30 mouse cellular contexts compared by ENCODE assay signal in genomic region chr1:83084790-83085189, GRCm38 (mm10). TPM values are rescaled to one million over a fixed set of nuclear protein-coding genes. Genes with fewer than 3 reads are reported as not detected.
DNase-seq lines count a peak whose midpoint lies in the region; ATAC-seq and TF ChIP-seq lines count a peak whose summit lies in the region.
"Had no signal": no experiment of that assay in that cellular context is flagged by ENCODE, and none has a peak within 500 bp of the region (broad histone marks: within the 10 kb centered on the region; RNA-seq: fewer than 3 reads in every experiment).

No protein-coding gene starts in this region.

- no peak overlapping the region for H3K9ac ChIP-seq in kidney, embryonic 15.5 days
- no peak overlapping the region for H3K9ac ChIP-seq in kidney, embryonic 14.5 days (ENCODE audit: low read depth, low read length)
- no peak overlapping the region for H3K9ac ChIP-seq in lung, postnatal 0 days (replicated peaks; ENCODE audit: low read depth)
- H3K9ac ChIP-seq in intestine, embryonic 16.5 days (ENCODE audit: low read depth, low read length), result no peak overlapping the region
- H3K9ac ChIP-seq in hindbrain, embryonic 14.5 days, result no peak overlapping the region
- H3K9ac ChIP-seq: limb, embryonic 12.5 days; liver, embryonic 15.5 days; neural tube, embryonic 12.5 days had no signal

- H3K4me3 ChIP-seq in kidney, embryonic 15.5 days (replicated peaks), result no peak overlapping the region
- H3K4me3 ChIP-seq in kidney, embryonic 14.5 days (ENCODE audit: low read length), result no peak overlapping the region
- H3K4me3 ChIP-seq in lung, postnatal 0 days (ENCODE audit: low read depth, low read length), result no peak overlapping the region
- no peak overlapping the region for H3K4me3 ChIP-seq in intestine, embryonic 16.5 days (ENCODE audit: low read length)
- H3K4me3 ChIP-seq in hindbrain, embryonic 14.5 days (replicated peaks; ENCODE audit: low read length), result no peak overlapping the region
- H3K4me3 ChIP-seq: hindbrain, embryonic 10.5 days; left cerebral cortex, adult 2 months; limb, embryonic 12.5 days; liver, embryonic 15.5 days; neural tube, embryonic 12.5 days had no signal

- H3K4me1 ChIP-seq in kidney, embryonic 15.5 days, result no peaks in the 10 kb centered on the region
- no peaks in the 10 kb centered on the region for H3K4me1 ChIP-seq in kidney, embryonic 14.5 days (ENCODE audit: control insufficient read depth, insufficient read depth, low read length)
- H3K4me1 ChIP-seq in lung, postnatal 0 days (ENCODE audit: insufficient read depth, low read depth, low read length), result no peaks in the 10 kb centered on the region
- H3K4me1 ChIP-seq in intestine, embryonic 16.5 days (ENCODE audit: control insufficient read depth, insufficient read depth, low read length), result no peaks in the 10 kb centered on the region
- H3K4me1 ChIP-seq in hindbrain, embryonic 14.5 days (replicated peaks; ENCODE audit: control insufficient read depth, insufficient read depth, low read length), result no peaks in the 10 kb centered on the region
- H3K4me1 ChIP-seq: hindbrain, embryonic 10.5 days; liver, embryonic 15.5 days; neural tube, embryonic 12.5 days had no signal

- H3K27me3 ChIP-seq in kidney, embryonic 15.5 days, result no peaks in the 10 kb centered on the region
- H3K27me3 ChIP-seq in kidney, embryonic 14.5 days (ENCODE audit: control insufficient read depth, insufficient read depth, low read length), result no peaks in the 10 kb centered on the region
- no peaks in the 10 kb centered on the region for H3K27me3 ChIP-seq in lung, postnatal 0 days (replicated peaks; ENCODE audit: insufficient read depth, low read length)
- H3K27me3 ChIP-seq in intestine, embryonic 16.5 days (replicated peaks; ENCODE audit: control insufficient read depth, insufficient read depth, low read length), result no peaks in the 10 kb centered on the region
- no peaks in the 10 kb centered on the region for H3K27me3 ChIP-seq in hindbrain, embryonic 14.5 days (ENCODE audit: control insufficient read depth, insufficient read depth, low read length)
- H3K27me3 ChIP-seq: limb, embryonic 12.5 days; liver, embryonic 15.5 days; neural tube, embryonic 12.5 days had no signal

- TF ChIP-seq EP300 in lung, postnatal 0 days (IDR thresholded peaks at IDR 0.05), result no peak; the same call in 1 of the 2 replicates

- no peaks in the 10 kb centered on the region for H3K9me3 ChIP-seq in kidney, embryonic 15.5 days (replicated peaks)
- H3K9me3 ChIP-seq in kidney, embryonic 14.5 days (ENCODE audit: control insufficient read depth, low read length), result no peaks in the 10 kb centered on the region
- no peaks in the 10 kb centered on the region for H3K9me3 ChIP-seq in lung, postnatal 0 days (ENCODE audit: low read length)
- H3K9me3 ChIP-seq in intestine, embryonic 16.5 days (ENCODE audit: control insufficient read depth, low read length), result no peaks in the 10 kb centered on the region
- H3K9me3 ChIP-seq in hindbrain, embryonic 14.5 days (ENCODE audit: control insufficient read depth, low read length), result no peaks in the 10 kb centered on the region
- H3K9me3 ChIP-seq: hindbrain, embryonic 10.5 days; limb, embryonic 12.5 days; liver, embryonic 15.5 days; neural tube, embryonic 12.5 days had no signal

- WGBS in kidney, embryonic 15.5 days, result 70% methylated on average over 2 of the region's 2 CpGs
- 68% methylated on average over 2 of the region's 2 CpGs for WGBS in kidney, embryonic 14.5 days
- 48% methylated on average over 2 of the region's 2 CpGs for WGBS in lung, postnatal 0 days
- 56% methylated on average over 2 of the region's 2 CpGs for WGBS in intestine, embryonic 16.5 days
- 93% methylated on average over 2 of the region's 2 CpGs for WGBS in hindbrain, embryonic 14.5 days

- TF ChIP-seq CTCF in lung, postnatal 0 days (IDR thresholded peaks at IDR 0.05), result no peak

- no peak overlapping the region for H3K4me2 ChIP-seq in kidney, embryonic 15.5 days
- no peak overlapping the region for H3K4me2 ChIP-seq in kidney, embryonic 14.5 days (replicated peaks; ENCODE audit: low read depth, low read length)
- no peak overlapping the region for H3K4me2 ChIP-seq in lung, postnatal 0 days (replicated peaks; ENCODE audit: low read depth, low read length)
- H3K4me2 ChIP-seq in intestine, embryonic 16.5 days (ENCODE audit: low read depth, low read length), result no peak overlapping the region
- no peak overlapping the region for H3K4me2 ChIP-seq in hindbrain, embryonic 14.5 days (replicated peaks)
- H3K4me2 ChIP-seq: limb, embryonic 12.5 days; liver, embryonic 15.5 days; neural tube, embryonic 12.5 days had no signal

- peak; percentile 72 for DNase-seq in lung, postnatal 0 days (ENCODE audit: low spot score)
- no peak for DNase-seq in lung, adult 18-20 months
- DNase-seq in spleen, postnatal 36 days (ENCODE audit: low spot score in 2 of 2), result no peak
- DNase-seq in hindbrain, embryonic 14.5 days (ENCODE audit: low spot score), result no peak
- DNase-seq: adrenal gland, postnatal 14 days; cerebellum, adult 11 months; cerebellum, adult 9-10 months; cerebellum, postnatal 36 days; gastrocnemius, postnatal 14 days; heart, postnatal 14 days; kidney, adult 11 months; kidney, postnatal 14 days; right cerebral cortex, postnatal 4 days; thymus, adult 18-20 months; thymus, postnatal 25 days had no signal

- peak; percentile 71 for ATAC-seq in kidney, embryonic 15.5 days (replicated peaks; ENCODE audit: low FRiP score)
- no peak for ATAC-seq in kidney, embryonic 14.5 days (ENCODE audit: low FRiP score, low TSS enrichment)
- peak; percentile 50 for ATAC-seq in lung, postnatal 0 days
- ATAC-seq in intestine, embryonic 16.5 days, result peak; percentile 76
- no peak for ATAC-seq in hindbrain, embryonic 14.5 days (ENCODE audit: low FRiP score)
- ATAC-seq: forebrain, embryonic 14.5 days; hindbrain, embryonic 16.5 days; midbrain, embryonic 16.5 days had no signal

- no peak overlapping the region for H3K27ac ChIP-seq in kidney, embryonic 15.5 days
- no peak overlapping the region for H3K27ac ChIP-seq in kidney, embryonic 14.5 days (ENCODE audit: low read depth, low read length)
- no peak overlapping the region for H3K27ac ChIP-seq in lung, postnatal 0 days (ENCODE audit: low read length)
- no peak overlapping the region for H3K27ac ChIP-seq in intestine, embryonic 16.5 days (ENCODE audit: low read length)
- no peak overlapping the region for H3K27ac ChIP-seq in hindbrain, embryonic 14.5 days
- H3K27ac ChIP-seq: hindbrain, embryonic 10.5 days; left cerebral cortex, adult 2 months; limb, embryonic 12.5 days; liver, embryonic 15.5 days; neural tube, embryonic 12.5 days had no signal

- H3K36me3 ChIP-seq in kidney, embryonic 15.5 days, result no peaks in the 10 kb centered on the region
- no peaks in the 10 kb centered on the region for H3K36me3 ChIP-seq in kidney, embryonic 14.5 days (ENCODE audit: control insufficient read depth, insufficient read depth, low read length)
- H3K36me3 ChIP-seq in lung, postnatal 0 days (ENCODE audit: insufficient read depth, low read length), result no peaks in the 10 kb centered on the region
- H3K36me3 ChIP-seq in intestine, embryonic 16.5 days (ENCODE audit: control insufficient read depth, insufficient read depth, low read length), result no peaks in the 10 kb centered on the region
- no peaks in the 10 kb centered on the region for H3K36me3 ChIP-seq in hindbrain, embryonic 14.5 days (replicated peaks; ENCODE audit: control insufficient read depth, insufficient read depth)
- H3K36me3 ChIP-seq: hindbrain, embryonic 10.5 days; limb, embryonic 12.5 days; liver, embryonic 15.5 days; neural tube, embryonic 12.5 days had no signal

RNA-seq across cellular contexts. Expression of gene Krtap28-13, which starts 24.1 kb away (rescaled TPM):
- not detected in 2 replicates for polyA plus RNA-seq in kidney, embryonic 15.5 days (2015; fragmentation: Nextera tagmentation; extraction: Ambion mirVana)
- not detected in 2 replicates for polyA plus RNA-seq in kidney, embryonic 14.5 days (2014; fragmentation: Nextera tagmentation; extraction: Ambion mirVana)
- polyA plus RNA-seq in lung, postnatal 0 days (2015; fragmentation: Nextera tagmentation; extraction: Ambion mirVana), result 0.16 TPM in 1 of 2 replicates, not detected in the other
- not detected in 2 replicates for polyA plus RNA-seq in intestine, embryonic 16.5 days (2015; fragmentation: Nextera tagmentation; extraction: Ambion mirVana)
- not detected in 2 replicates for polyA plus RNA-seq in hindbrain, embryonic 14.5 days (2014; fragmentation: Nextera tagmentation; extraction: Ambion mirVana)
- polyA plus RNA-seq: embryonic facial prominence, embryonic 11.5 days; forebrain, embryonic 14.5 days; heart, embryonic 14.5 days; hindbrain, embryonic 10.5 days; hindbrain, embryonic 16.5 days; limb, embryonic 12.5 days; liver, adult 2 months; liver, embryonic 15.5 days; midbrain, embryonic 16.5 days; neural tube, embryonic 12.5 days; spleen, adult 2 months had no signal

RNA-seq across cellular contexts. Expression of gene A030005K14Rik, which starts 25.6 kb away (rescaled TPM):
- polyA plus RNA-seq in kidney, embryonic 15.5 days (2015; fragmentation: Nextera tagmentation; extraction: Ambion mirVana), result not detected in 2 replicates
- polyA plus RNA-seq in kidney, embryonic 14.5 days (2014; fragmentation: Nextera tagmentation; extraction: Ambion mirVana), result not detected in 2 replicates
- polyA plus RNA-seq in lung, postnatal 0 days (2015; fragmentation: Nextera tagmentation; extraction: Ambion mirVana), result not detected in 2 replicates
- not detected in 2 replicates for polyA plus RNA-seq in intestine, embryonic 16.5 days (2015; fragmentation: Nextera tagmentation; extraction: Ambion mirVana)
- polyA plus RNA-seq in hindbrain, embryonic 14.5 days (2014; fragmentation: Nextera tagmentation; extraction: Ambion mirVana), result not detected in 2 replicates
- polyA plus RNA-seq: embryonic facial prominence, embryonic 11.5 days; forebrain, embryonic 14.5 days; heart, embryonic 14.5 days; hindbrain, embryonic 10.5 days; hindbrain, embryonic 16.5 days; limb, embryonic 12.5 days; liver, adult 2 months; liver, embryonic 15.5 days; midbrain, embryonic 16.5 days; neural tube, embryonic 12.5 days; spleen, adult 2 months had no signal

RNA-seq across cellular contexts. Expression of gene Ccl20, which starts 31.8 kb away (rescaled TPM):
- polyA plus RNA-seq in kidney, embryonic 15.5 days (2015; fragmentation: Nextera tagmentation; extraction: Ambion mirVana), result 0.56 and 1.2 TPM in 2 replicates
- 1.2 and 1.4 TPM in 2 replicates for polyA plus RNA-seq in kidney, embryonic 14.5 days (2014; fragmentation: Nextera tagmentation; extraction: Ambion mirVana)
- 0.37 and 41.3 TPM in 2 replicates for polyA plus RNA-seq in lung, postnatal 0 days (2015; fragmentation: Nextera tagmentation; extraction: Ambion mirVana)
- 4.0 and 5.1 TPM in 2 replicates for polyA plus RNA-seq in intestine, embryonic 16.5 days (2015; fragmentation: Nextera tagmentation; extraction: Ambion mirVana)
- polyA plus RNA-seq in hindbrain, embryonic 14.5 days (2014; fragmentation: Nextera tagmentation; extraction: Ambion mirVana), result not detected in 2 replicates
- polyA plus RNA-seq: embryonic facial prominence, embryonic 11.5 days; forebrain, embryonic 14.5 days; hindbrain, embryonic 16.5 days; limb, embryonic 12.5 days; liver, adult 2 months; liver, embryonic 15.5 days; midbrain, embryonic 16.5 days; neural tube, embryonic 12.5 days; spleen, adult 2 months had no signal

RNA-seq across cellular contexts. Expression of gene Gm47969, which starts 40.1 kb away (rescaled TPM):
- polyA plus RNA-seq in kidney, embryonic 15.5 days (2015; fragmentation: Nextera tagmentation; extraction: Ambion mirVana), result not detected in 2 replicates
- polyA plus RNA-seq in kidney, embryonic 14.5 days (2014; fragmentation: Nextera tagmentation; extraction: Ambion mirVana), result not detected in 2 replicates
- 0.45 and 1.0 TPM in 2 replicates for polyA plus RNA-seq in lung, postnatal 0 days (2015; fragmentation: Nextera tagmentation; extraction: Ambion mirVana)
- not detected in 2 replicates for polyA plus RNA-seq in intestine, embryonic 16.5 days (2015; fragmentation: Nextera tagmentation; extraction: Ambion mirVana)
- not detected in 2 replicates for polyA plus RNA-seq in hindbrain, embryonic 14.5 days (2014; fragmentation: Nextera tagmentation; extraction: Ambion mirVana)
- polyA plus RNA-seq: embryonic facial prominence, embryonic 11.5 days; forebrain, embryonic 14.5 days; heart, embryonic 14.5 days; hindbrain, embryonic 10.5 days; hindbrain, embryonic 16.5 days; limb, embryonic 12.5 days; liver, adult 2 months; liver, embryonic 15.5 days; midbrain, embryonic 16.5 days; neural tube, embryonic 12.5 days; spleen, adult 2 months had no signal

RNA-seq across cellular contexts. Expression of gene Krtap28-10, which starts 42.5 kb away (rescaled TPM):
- not detected in 2 replicates for polyA plus RNA-seq in kidney, embryonic 15.5 days (2015; fragmentation: Nextera tagmentation; extraction: Ambion mirVana)
- not detected in 2 replicates for polyA plus RNA-seq in kidney, embryonic 14.5 days (2014; fragmentation: Nextera tagmentation; extraction: Ambion mirVana)
- polyA plus RNA-seq in lung, postnatal 0 days (2015; fragmentation: Nextera tagmentation; extraction: Ambion mirVana), result not detected in 2 replicates
- not detected in 2 replicates for polyA plus RNA-seq in intestine, embryonic 16.5 days (2015; fragmentation: Nextera tagmentation; extraction: Ambion mirVana)
- not detected in 2 replicates for polyA plus RNA-seq in hindbrain, embryonic 14.5 days (2014; fragmentation: Nextera tagmentation; extraction: Ambion mirVana)
- polyA plus RNA-seq: embryonic facial prominence, embryonic 11.5 days; forebrain, embryonic 14.5 days; heart, embryonic 14.5 days; hindbrain, embryonic 10.5 days; hindbrain, embryonic 16.5 days; limb, embryonic 12.5 days; liver, adult 2 months; liver, embryonic 15.5 days; midbrain, embryonic 16.5 days; neural tube, embryonic 12.5 days; spleen, adult 2 months had no signal

Comparison
In these comparisons a context has a peak if more than half of its experiments do, and no peak if none do; other contexts are left out.
1. ATAC-seq: peak in kidney, embryonic 15.5 days (single experiment), lung, postnatal 0 days (single experiment) and intestine, embryonic 16.5 days (single experiment); none in kidney, embryonic 14.5 days (single experiment) and hindbrain, embryonic 14.5 days (single experiment).